Mouse (Mus musculus) liver, embryonic 11.5 days (tissue): ENCODE measurements around the gene Ninj1. TPM values are rescaled to one million over a fixed set of nuclear protein-coding genes. Genes with fewer than 3 reads are reported as not detected.
A peak's percentile ranks its signal among the peaks of the same experiment; 100 is the strongest.

ENCODE experiments used
- ATAC-seq: fragments of 200-750 bp; cut with Nextera tagmentation; replicated peaks from 2 replicates; pipeline ENCODE4 v1.8.0; 2017; ENCODE audit warnings: moderate number of reproducible peaks, mild to moderate bottlenecking, moderate TSS enrichment, moderate library complexity; ENCODE audit not compliant: low FRiP score
- DNase-seq: peaks from one replicate; pipeline ENCODE4 v3.0.0-alpha.2; 2017; ENCODE audit warnings: low spot score
- H3K27ac ChIP-seq: fragments of 300-500 bp; sonication (generic); 2 replicates; pipeline ENCODE4 v1.5.1; 2014; ENCODE audit warnings: mild to moderate bottlenecking, low read depth, low read length, control low read depth
- H3K27me3 ChIP-seq: fragments of 300-500 bp; sonication (generic); replicated peaks from 2 replicates; pipeline ENCODE4 v1.6.1; 2014; ENCODE audit warnings: low read length, mixed read lengths; ENCODE audit not compliant: control insufficient read depth, insufficient read depth
- H3K36me3 ChIP-seq: fragments of 300-500 bp; sonication (generic); 2 replicates; pipeline ENCODE4 v1.6.1; 2014; ENCODE audit warnings: mild to moderate bottlenecking, low read length, moderate library complexity, mixed read lengths; ENCODE audit not compliant: control insufficient read depth, insufficient read depth
- H3K4me1 ChIP-seq: fragments of 300-500 bp; sonication (generic); replicated peaks from 2 replicates; pipeline ENCODE4 v1.6.1; 2014; ENCODE audit warnings: low read length, mixed read lengths; ENCODE audit not compliant: control insufficient read depth, insufficient read depth
- H3K4me2 ChIP-seq: fragments of 300-500 bp; sonication (generic); 2 replicates; pipeline ENCODE4 v1.6.1; 2014; ENCODE audit warnings: mild to moderate bottlenecking, control low read depth, moderate library complexity
- H3K4me3 ChIP-seq: fragments of 300-500 bp; sonication (generic); 2 replicates; pipeline ENCODE4 v1.5.1; 2014; ENCODE audit warnings: low read depth, low read length, control low read depth
- H3K9ac ChIP-seq: fragments of 300-500 bp; sonication (generic); 2 replicates; pipeline ENCODE4 v1.6.1; 2014; ENCODE audit warnings: low read depth, low read length, control low read depth
- H3K9me3 ChIP-seq: fragments of 300-500 bp; sonication (generic); 2 replicates; pipeline ENCODE4 v1.6.1; 2016; ENCODE audit warnings: low read length, inconsistent platforms, mixed read lengths; ENCODE audit not compliant: control insufficient read depth
- WGBS: fragments of 180-500 bp; shearing (Covaris S2); extraction: QIAGEN DNeasy Blood & Tissue Kit; methylation state at CpG from one replicate; pipeline ENCODE4 v1.1.7; 2014; 5-methylcytosine and 5-hydroxymethylcytosine counted together
- polyA plus RNA-seq: library from polyadenylated mRNA; unstranded; fragments of >200 nt; fragmentation: Nextera tagmentation; extraction: Ambion mirVana; gene quantifications from 2 replicates; pipeline ENCODE4 v1.2.1, GENCODE M21; 2014

Gene Ninj1
- polyA plus RNA-seq, 1 experiment from 2014 or later, result 59.8 TPM

DNA sequence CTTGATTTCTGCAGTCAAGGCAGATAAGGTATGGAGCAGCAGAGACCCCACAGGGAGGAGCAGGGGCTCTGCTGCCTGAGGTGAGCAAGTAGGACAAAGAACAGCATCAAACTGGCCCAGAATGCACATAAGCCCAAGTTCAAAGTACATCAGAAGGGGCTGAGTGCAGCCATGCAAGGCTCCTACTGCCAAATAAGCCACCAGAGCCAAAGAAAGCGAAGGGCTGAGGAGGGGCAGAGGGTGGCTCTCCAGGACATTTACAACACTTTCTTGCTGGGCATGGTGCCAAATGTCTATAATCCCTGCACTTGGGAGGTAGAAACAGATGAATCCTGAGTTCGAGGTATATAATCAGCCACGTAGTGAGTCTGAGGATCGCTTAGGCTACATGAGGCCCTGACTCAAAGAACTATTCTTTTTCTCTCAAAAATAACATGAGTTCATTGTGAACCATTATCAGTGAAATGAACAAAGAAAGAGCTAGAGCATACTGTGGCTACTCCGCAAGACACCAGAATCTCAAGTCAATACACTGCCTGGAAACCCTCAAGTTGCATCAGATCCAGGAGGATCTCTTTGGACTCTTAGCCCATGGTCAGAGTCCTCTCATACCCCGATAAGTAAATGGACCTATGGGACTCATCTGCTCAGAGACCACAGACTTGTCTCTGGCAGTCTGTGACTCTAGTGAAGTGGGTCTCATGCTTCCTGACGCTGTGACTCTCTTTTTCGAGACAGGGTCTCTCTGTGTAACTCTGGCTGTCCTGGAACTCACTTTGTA lies 46.7 kb downstream of the Ninj1 start:
- H3K36me3 ChIP-seq, result no peaks in the 10 kb centered on the region
- H3K27ac ChIP-seq, result no peak overlapping the region
- no peaks in the 10 kb centered on the region for H3K27me3 ChIP-seq
- 88% methylated on average over 8 of the region's 8 CpGs for WGBS
- no peaks in the 10 kb centered on the region for H3K9me3 ChIP-seq
- no peaks in the 10 kb centered on the region for H3K4me1 ChIP-seq
- H3K9ac ChIP-seq, result no peak overlapping the region
- ATAC-seq, result no peak
- H3K4me2 ChIP-seq, result no peak overlapping the region
- no peak overlapping the region for H3K4me3 ChIP-seq
- DNase-seq, result no peak

DNA sequence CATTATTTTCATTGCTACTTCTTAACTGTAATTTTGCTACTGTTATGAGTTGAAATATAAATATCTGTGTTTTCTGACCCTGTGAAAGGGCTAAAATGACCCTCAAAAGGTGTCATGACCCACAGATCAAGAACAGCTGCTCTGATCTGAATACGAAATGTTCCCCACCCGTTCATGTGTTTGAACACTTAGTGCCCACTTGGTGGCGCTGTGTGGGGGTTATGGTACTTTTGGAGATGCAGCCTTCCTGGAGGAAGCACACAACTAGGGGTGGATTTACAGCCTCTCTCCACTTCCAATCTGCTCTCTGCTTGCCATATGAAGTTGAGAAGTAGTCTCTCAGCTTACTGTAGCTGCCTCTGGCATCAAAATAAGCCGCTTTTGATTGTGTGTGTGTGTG lies 47.4 kb downstream of the Ninj1 start:
- Histone ChIP-seq H3K4me2 (no peak overlapping the region), H3K36me3 (no peaks in the 10 kb centered on the region), H3K27me3 (no peaks in the 10 kb centered on the region), H3K4me3 (no peak overlapping the region), H3K27ac (no peak overlapping the region), H3K9ac (no peak overlapping the region), H3K4me1 (no peaks in the 10 kb centered on the region), H3K9me3 (no peaks in the 10 kb centered on the region)
- DNase-seq (no peak), ATAC-seq (no peak)
- WGBS, result 90% methylated on average over 4 of the region's 4 CpGs

DNA sequence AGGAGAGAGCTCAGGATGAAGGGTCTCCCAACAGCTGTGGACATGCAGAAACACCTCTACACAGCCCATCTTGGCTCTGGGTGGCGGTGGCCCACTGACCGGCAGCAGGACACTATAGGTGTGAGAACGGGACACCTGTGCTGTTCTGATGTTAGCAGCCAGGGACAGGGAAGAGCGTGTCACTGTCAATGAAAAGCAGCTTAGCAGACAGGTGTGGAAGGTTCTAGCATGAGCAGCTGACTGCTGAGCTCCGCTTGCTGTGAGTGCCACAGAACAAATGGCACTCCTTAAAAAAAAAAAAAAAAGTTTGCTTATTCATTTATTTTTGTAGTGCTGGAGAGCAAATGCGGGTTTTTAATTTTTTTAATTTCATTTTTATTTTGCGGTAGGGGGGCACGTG lies 50.3 kb downstream of the Ninj1 start:
- H3K4me1 ChIP-seq, result peaks cover 10% of the 10 kb centered on the region
- no peaks in the 10 kb centered on the region for H3K9me3 ChIP-seq
- H3K4me3 ChIP-seq, result no peak overlapping the region
- DNase-seq (no peak), ATAC-seq (no peak)
- no peak overlapping the region for H3K4me2 ChIP-seq
- H3K36me3 ChIP-seq, result no peaks in the 10 kb centered on the region
- WGBS, result 85% methylated on average over 8 of the region's 8 CpGs
- no peak overlapping the region for H3K9ac ChIP-seq
- H3K27me3 ChIP-seq, result no peaks in the 10 kb centered on the region
- no peak overlapping the region for H3K27ac ChIP-seq

DNA sequence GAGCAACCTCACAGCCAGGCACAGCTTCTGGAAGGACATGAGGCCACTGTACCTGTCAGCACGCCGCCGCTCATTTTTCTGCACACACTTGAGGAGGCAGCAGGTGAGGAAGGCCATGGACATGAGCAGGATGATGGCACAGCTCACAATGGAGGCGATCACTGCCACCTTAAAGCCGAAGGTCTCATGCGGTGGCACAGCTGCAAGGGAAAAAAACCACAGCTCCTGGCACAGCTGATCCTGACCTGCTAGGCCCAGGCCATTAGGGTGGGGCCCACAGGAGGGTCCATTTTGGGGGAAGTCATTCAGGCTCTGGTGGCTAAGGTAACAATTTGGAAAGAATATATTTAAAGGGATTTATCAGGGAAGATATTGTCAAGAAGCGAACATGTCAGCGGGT lies 51.5 kb downstream of the Ninj1 start:
- Histone ChIP-seq H3K9ac (no peak overlapping the region), H3K9me3 (no peaks in the 10 kb centered on the region), H3K4me2 (no peak overlapping the region), H3K27me3 (no peaks in the 10 kb centered on the region), H3K27ac (no peak overlapping the region), H3K36me3 (no peaks in the 10 kb centered on the region), H3K4me3 (no peak overlapping the region), H3K4me1 (peaks cover 17% of the 10 kb centered on the region)
- WGBS, result 91% methylated on average over 8 of the region's 8 CpGs
- ATAC-seq (no peak), DNase-seq (no peak)

DNA sequence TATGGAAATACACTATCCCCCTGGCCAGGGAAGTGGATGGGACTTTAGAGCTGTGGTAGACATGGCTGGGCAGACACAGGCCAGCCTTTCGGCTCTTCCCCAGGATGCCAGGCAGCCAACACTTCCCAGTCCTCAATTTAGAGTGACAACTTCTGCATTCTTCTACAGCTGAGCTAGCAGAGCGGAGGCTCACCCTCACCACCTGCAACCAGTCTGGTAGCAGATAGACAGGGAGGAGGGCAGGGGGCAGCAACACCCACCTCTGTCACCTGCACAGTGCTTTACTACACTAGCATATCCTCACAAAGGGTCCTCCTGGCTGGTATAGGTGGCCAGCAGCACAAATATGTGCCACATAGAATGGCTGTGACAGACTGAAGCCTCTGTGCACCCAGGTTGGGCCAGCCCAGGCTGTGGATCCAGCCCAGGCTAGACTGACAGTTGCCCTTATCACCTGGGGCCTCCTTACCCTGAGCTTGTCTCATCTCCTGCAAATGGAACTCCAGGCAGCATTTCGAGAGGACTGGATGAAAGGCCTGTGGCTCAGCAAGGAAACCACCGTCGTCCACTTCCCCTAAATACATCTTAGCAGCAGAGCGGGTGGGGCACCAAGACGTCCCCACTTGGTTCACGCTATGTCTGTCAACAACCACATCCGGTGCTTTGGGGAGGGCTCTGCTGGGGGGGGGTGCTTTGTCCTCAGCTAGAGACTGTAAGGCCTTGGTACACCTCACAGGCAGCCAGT lies 55.2 kb downstream of the Ninj1 start:
- Histone ChIP-seq H3K4me1 (peaks cover 18% of the 10 kb centered on the region), H3K27ac (peak overlapping the region; percentile 73), H3K9ac (0 out of 2 replicates have a peak overlapping the region, but pooled peaks have one; percentile 32), H3K9me3 (no peaks in the 10 kb centered on the region), H3K36me3 (no peaks in the 10 kb centered on the region), H3K4me3 (no peak overlapping the region), H3K4me2 (peak overlapping the region; percentile 37), H3K27me3 (peaks cover 7% of the 10 kb centered on the region)
- WGBS, result 47% methylated on average over 9 of the region's 9 CpGs
- ATAC-seq, result peak; percentile 87
- DNase-seq, result no peak

DNA sequence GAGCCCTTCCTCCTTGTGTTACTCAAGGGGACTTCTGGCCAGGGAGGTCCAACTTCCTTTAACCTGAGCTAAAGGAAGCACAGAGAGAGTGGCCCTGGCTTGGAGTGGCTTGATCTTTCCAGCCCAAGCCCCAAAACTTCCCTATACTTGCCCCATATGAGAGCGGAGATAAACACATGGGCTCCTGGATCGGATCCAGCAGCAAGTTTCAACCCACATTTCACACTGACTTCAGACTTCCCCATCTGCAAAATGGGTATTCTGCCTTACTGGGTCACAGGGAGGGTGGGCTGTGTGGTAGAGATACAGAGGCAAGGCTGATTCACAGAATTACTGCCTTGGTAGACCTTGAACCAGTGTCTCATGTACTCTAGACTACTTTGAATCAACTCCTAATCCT lies 56.2 kb downstream of the Ninj1 start:
- Histone ChIP-seq H3K36me3 (no peaks in the 10 kb centered on the region), H3K27ac (peak overlapping the region; percentile 73), H3K4me2 (no peak overlapping the region), H3K27me3 (peaks cover 15% of the 10 kb centered on the region), H3K9ac (no peak overlapping the region), H3K4me3 (no peak overlapping the region), H3K4me1 (peaks cover 26% of the 10 kb centered on the region), H3K9me3 (no peaks in the 10 kb centered on the region)
- no peak for ATAC-seq
- WGBS, result 58% methylated on average over 2 of the region's 2 CpGs
- no peak for DNase-seq

DNA sequence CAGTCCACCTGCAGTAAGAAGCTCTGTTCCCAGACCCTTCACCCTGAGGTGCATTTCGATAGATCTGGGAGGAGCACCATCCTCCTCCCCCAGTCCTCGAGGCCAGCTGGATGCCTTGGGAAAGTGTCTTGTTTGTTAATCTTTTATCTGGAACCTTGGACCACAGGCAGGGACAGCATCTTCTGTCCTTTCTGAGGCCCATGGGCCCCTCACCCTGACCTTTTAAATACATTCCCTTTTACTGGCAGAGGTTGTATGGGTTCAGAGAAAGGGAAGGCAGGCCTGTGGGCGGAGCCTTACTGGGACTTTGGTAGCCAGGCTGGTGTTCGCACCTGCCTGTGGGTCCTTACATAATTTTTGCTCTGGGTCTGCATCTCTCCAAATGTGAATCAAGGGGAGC lies 58.0 kb downstream of the Ninj1 start:
- ATAC-seq (no peak), DNase-seq (no peak)
- Histone ChIP-seq H3K4me2 (no peak overlapping the region), H3K36me3 (no peaks in the 10 kb centered on the region), H3K4me1 (peaks cover 28% of the 10 kb centered on the region), H3K9ac (no peak overlapping the region), H3K27me3 (peaks cover 18% of the 10 kb centered on the region), H3K27ac (no peak overlapping the region), H3K4me3 (no peak overlapping the region), H3K9me3 (no peaks in the 10 kb centered on the region)
- WGBS, result 60% methylated on average over 4 of the region's 4 CpGs
